7 mouse cellular contexts compared by ENCODE assay signal in the genomic region with DNA sequence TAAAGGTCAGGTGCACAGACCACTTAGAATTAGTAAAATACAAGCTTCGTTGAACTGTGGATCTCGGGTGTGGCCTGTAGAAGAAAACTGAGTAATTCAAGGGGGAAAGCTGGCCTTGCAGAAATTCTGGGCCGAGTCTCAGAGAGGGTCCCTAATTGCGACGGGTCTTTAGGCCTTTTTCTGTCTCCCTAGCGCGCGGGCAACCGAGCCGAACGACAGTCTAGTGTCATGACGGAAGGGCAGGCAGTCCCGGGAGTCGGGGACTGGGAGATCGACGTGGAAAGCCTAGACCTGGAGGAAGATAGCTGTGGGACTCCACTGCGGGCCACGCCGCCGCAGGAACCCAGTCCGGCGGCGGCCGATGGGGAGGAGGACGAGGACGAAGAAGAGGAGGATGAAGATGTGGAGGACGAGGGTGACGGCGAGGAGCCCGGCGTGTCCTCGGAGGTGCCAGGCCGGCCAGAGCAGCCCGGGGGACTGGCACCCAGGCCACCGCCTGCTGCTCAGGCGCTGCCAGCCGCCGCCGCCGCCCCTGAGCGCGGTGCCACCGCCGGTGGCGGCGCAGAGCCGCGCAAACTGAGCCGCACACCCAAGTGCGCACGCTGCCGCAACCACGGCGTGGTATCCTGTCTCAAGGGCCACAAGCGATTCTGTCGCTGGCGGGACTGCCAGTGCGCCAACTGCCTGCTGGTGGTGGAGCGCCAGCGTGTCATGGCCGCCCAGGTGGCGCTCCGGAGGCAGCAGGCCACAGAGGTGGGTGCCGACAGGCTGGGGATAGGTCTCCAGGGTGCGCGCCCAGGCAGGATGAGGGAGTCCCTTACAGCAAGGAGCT. TPM values are rescaled to one million over a fixed set of nuclear protein-coding genes. Genes with fewer than 3 reads are reported as not detected.
DNase-seq lines count a peak whose midpoint lies in the region; ATAC-seq and TF ChIP-seq lines count a peak whose summit lies in the region.

No protein-coding gene starts in this region.

- no peaks in the 10 kb centered on the region for H3K36me3 ChIP-seq in intestine, embryonic 15.5 days
- no peaks in the 10 kb centered on the region for H3K36me3 ChIP-seq in liver, postnatal 0 days (replicated peaks; ENCODE audit: insufficient read depth, low read length)

- DNase-seq in lung, adult 18-20 months: peak; percentile 22 to 23
- no peak for DNase-seq in lung, postnatal 36 days
- peak; percentile 45 to 53 for DNase-seq in adrenal gland, postnatal 36 days
- DNase-seq in gastrocnemius, adult 2 months: peak; percentile 78
- peak; percentile 31 for DNase-seq in liver, postnatal 0 days
- peak; percentile 10 for DNase-seq in testis, postnatal 14 days (ENCODE audit: low spot score)

- peak overlapping the region; percentile 92 for H3K27ac ChIP-seq in gastrocnemius, adult 2 months
- no peak overlapping the region for H3K27ac ChIP-seq in intestine, embryonic 15.5 days
- no peak overlapping the region for H3K27ac ChIP-seq in liver, postnatal 0 days (ENCODE audit: low read depth)

- peaks cover 17% of the 10 kb centered on the region for H3K4me1 ChIP-seq in intestine, embryonic 15.5 days (replicated peaks)
- H3K4me1 ChIP-seq in liver, postnatal 0 days (ENCODE audit: insufficient read depth): peaks cover 6% of the 10 kb centered on the region; the same call in 1 of the 2 replicates

- intact Hi-C loops in gastrocnemius, adult 2 months (cut with DNase I): loop anchor here (2.0 to 10.0 kb wide), 2 partner anchors 351 to 1075 kb away; no protein-coding TSS in a partner anchor

- H3K4me3 ChIP-seq in gastrocnemius, adult 2 months: peak overlapping the region; percentile 84
- peak overlapping the region; percentile 41 for H3K4me3 ChIP-seq in intestine, embryonic 15.5 days (replicated peaks)
- H3K4me3 ChIP-seq in liver, postnatal 0 days (ENCODE audit: low read depth, low read length): peak overlapping the region; percentile 44

- no peaks in the 10 kb centered on the region for H3K9me3 ChIP-seq in intestine, embryonic 15.5 days
- H3K9me3 ChIP-seq in liver, postnatal 0 days (ENCODE audit: low read length): no peaks in the 10 kb centered on the region

- H3K4me2 ChIP-seq in intestine, embryonic 15.5 days (replicated peaks): peak overlapping the region; percentile 85
- peak overlapping the region; percentile 72 for H3K4me2 ChIP-seq in liver, postnatal 0 days (ENCODE audit: low read depth, low read length)

- 1% methylated on average over 66 of the region's 66 CpGs for WGBS in intestine, embryonic 15.5 days
- WGBS in liver, postnatal 0 days (ENCODE audit: insufficient replicate concordance): 1% methylated on average over 53 of the region's 66 CpGs

- peak; percentile 39; the same call in 1 of the 2 replicates for ATAC-seq in intestine, embryonic 15.5 days
- no peak for ATAC-seq in liver, postnatal 0 days

- H3K9ac ChIP-seq in intestine, embryonic 15.5 days: no peak overlapping the region
- H3K9ac ChIP-seq in liver, postnatal 0 days (replicated peaks): peak overlapping the region; percentile 17; the same call in 1 of the 2 replicates

- no peak for TF ChIP-seq EP300 in liver, postnatal 0 days (IDR thresholded peaks at IDR 0.05; ENCODE audit: low read depth)

- TF ChIP-seq CTCF in gastrocnemius, adult 2 months (IDR thresholded peaks at IDR 0.05): peak; percentile 25; the same call in 1 of the 2 replicates
- peak; percentile 30 for TF ChIP-seq CTCF in liver, postnatal 0 days (IDR thresholded peaks at IDR 0.05; ENCODE audit: low read depth)

- peaks cover 86% of the 10 kb centered on the region for H3K27me3 ChIP-seq in intestine, embryonic 15.5 days (replicated peaks)
- peaks cover 79% of the 10 kb centered on the region for H3K27me3 ChIP-seq in liver, postnatal 0 days (ENCODE audit: insufficient read depth, low read length)

RNA-seq across cellular contexts. Expression of gene Dmrt2, which starts 1.2 kb away (rescaled TPM):
- total RNA-seq in adrenal gland, postnatal 36 days (2021): 1 to 10 TPM; 4.3 to 5.1 TPM
- 1 to 10 TPM; 4.5 to 8.8 TPM for total RNA-seq in gastrocnemius, adult 2 months (2021)
- 0.20 and 0.40 TPM in 2 replicates for polyA plus RNA-seq in intestine, embryonic 15.5 days (2015; fragmentation: Nextera tagmentation; extraction: Ambion mirVana)
- polyA plus RNA-seq in liver, postnatal 0 days (2015; fragmentation: Nextera tagmentation; extraction: Ambion mirVana): 0.27 and 0.63 TPM in 2 replicates
